Mouse (Mus musculus) frontal cortex, adult 2 months (tissue): ENCODE measurements around the gene Adh4. TPM values are rescaled to one million over a fixed set of nuclear protein-coding genes. Genes with fewer than 3 reads are reported as not detected.
"Not testable (repeated sequence)": the region's sequence is repeated elsewhere in the genome, so short reads cannot be mapped to it uniquely, and the experiment has no call there.

ENCODE experiments used
- DNase-seq, 2 experiments: peaks; one replicate each; pipeline ENCODE4 v3.0.0; 2022; ENCODE audit warnings: low spot score in 1 of 2; ENCODE audit errors: extremely low spot score in 1 of 2
- polyA plus RNA-seq: library from polyadenylated mRNA; depleted of rRNA; stranded (reverse); fragments of >200 nt; gene quantifications from 2 replicates; pipeline ENCODE4 v1.2.3, GENCODE M21; 2012; rRNA removed

Gene Adh4
- polyA plus RNA-seq, 1 experiment = not detected

- DNase-seq = peak; percentile 77 to 91
Observed at GRCm38 (mm10) chr3:138442612-138443464, 27.6 kb downstream of the Adh4 start, which contains the start of gene Adh5. Gene Adh5, plus strand, starts transcription at chr3:138443093.

GRCm38 (mm10) chr3:138443465-138443771, 28.2 kb downstream of the Adh4 start:
- DNase-seq = no peak

- no peak for DNase-seq
Observed at GRCm38 (mm10) chr3:138448077-138448860, 33.0 kb downstream of the Adh4 start.

- no peak for DNase-seq
Observed at GRCm38 (mm10) chr3:138452169-138452568, 36.9 kb downstream of the Adh4 start.

- DNase-seq = no peak
Observed at GRCm38 (mm10) chr3:138454234-138454633, 39.0 kb downstream of the Adh4 start.

GRCm38 (mm10) chr3:138454711-138455435, 39.6 kb downstream of the Adh4 start:
- no peak for DNase-seq

GRCm38 (mm10) chr3:138458441-138458840, 43.2 kb downstream of the Adh4 start:
- DNase-seq = no peak

- DNase-seq = peak in 1 of 2 experiments; percentile 60
Observed at GRCm38 (mm10) chr3:138460260-138460659, 45.0 kb downstream of the Adh4 start.

- no peak for DNase-seq
Observed at GRCm38 (mm10) chr3:138461832-138462231, 46.6 kb downstream of the Adh4 start.

- no peak for DNase-seq
Observed at GRCm38 (mm10) chr3:138463137-138463536, 47.9 kb downstream of the Adh4 start.

- no peak for DNase-seq
Observed at GRCm38 (mm10) chr3:138463807-138464206, 48.5 kb downstream of the Adh4 start.

- DNase-seq = no peak
Observed at GRCm38 (mm10) chr3:138464573-138465147, 49.4 kb downstream of the Adh4 start.

- not testable (repeated sequence) for DNase-seq
Observed at GRCm38 (mm10) chr3:138466656-138467055, 51.4 kb downstream of the Adh4 start.

GRCm38 (mm10) chr3:138471066-138471465, 55.8 kb downstream of the Adh4 start:
- DNase-seq = no peak

- no peak for DNase-seq
Observed at GRCm38 (mm10) chr3:138479489-138479888, 64.2 kb downstream of the Adh4 start.

Other genes with a start within 250 kb of the Adh4 start
- not detected in 2 replicates for gene 4930579F01Rik, start 221.6 kb upstream of the Adh4 start, polyA plus RNA-seq
- 0.02 TPM in 1 of 2 replicates, not detected in the other for gene Adh7, start 197.7 kb upstream of the Adh4 start, polyA plus RNA-seq
- 1.6 and 1.8 TPM in 2 replicates for gene Adh1, start 154.5 kb upstream of the Adh4 start, polyA plus RNA-seq
- gene Adh6a, start 102.2 kb upstream of the Adh4 start, polyA plus RNA-seq = not detected in 2 replicates
- not detected in 2 replicates for gene Adh6b, start 73.7 kb upstream of the Adh4 start, polyA plus RNA-seq
- gene Adh5, start 27.6 kb downstream of the Adh4 start, polyA plus RNA-seq = 66.6 and 69.9 TPM in 2 replicates
- 37.9 and 40.1 TPM in 2 replicates for gene Metap1, start 74.0 kb downstream of the Adh4 start, polyA plus RNA-seq
- 137 and 188 TPM in 2 replicates for gene Eif4e, start 110.7 kb downstream of the Adh4 start, polyA plus RNA-seq